Mouse (Mus musculus) forebrain, postnatal 0 days (tissue): ENCODE results near the gene Tsc22d4. TPM values are rescaled to one million over a fixed set of nuclear protein-coding genes. Genes with fewer than 3 reads are reported as not detected.

ENCODE experiments used
- ATAC-seq: fragments of 200-750 bp; cut with Nextera tagmentation; 2 replicates; pipeline ENCODE4 v1.8.0; 2017; ENCODE audit warnings: mild to moderate bottlenecking, moderate library complexity
- DNase-seq: peaks from one replicate; pipeline ENCODE4 v3.0.0-alpha.2; 2015
- H3K27ac ChIP-seq: fragments of 300-500 bp; sonication (generic); 2 replicates; pipeline ENCODE4 v1.5.1; 2014; ENCODE audit warnings: low read depth, mild to moderate bottlenecking, antibody characterized with exemption, low read length, moderate library complexity, mixed read lengths
- H3K27me3 ChIP-seq: fragments of 300-500 bp; sonication (generic); 2 replicates; pipeline ENCODE4 v1.6.1; 2014; ENCODE audit warnings: mild to moderate bottlenecking, low read length, mixed read lengths; ENCODE audit not compliant: insufficient read depth
- H3K36me3 ChIP-seq: fragments of 300-500 bp; sonication (generic); 2 replicates; pipeline ENCODE4 v1.6.1; 2014; ENCODE audit warnings: mild to moderate bottlenecking, moderate library complexity; ENCODE audit not compliant: insufficient read depth
- H3K4me1 ChIP-seq: fragments of 300-500 bp; sonication (generic); 2 replicates; pipeline ENCODE4 v1.6.1; 2014; ENCODE audit warnings: antibody characterized with exemption; ENCODE audit not compliant: insufficient read depth
- H3K4me2 ChIP-seq: fragments of 300-500 bp; sonication (generic); 2 replicates; pipeline ENCODE4 v1.6.1; 2014; ENCODE audit warnings: low read depth, mild to moderate bottlenecking, moderate library complexity
- H3K4me3 ChIP-seq: fragments of 300-500 bp; sonication (generic); 2 replicates; pipeline ENCODE4 v1.5.1; 2014; ENCODE audit warnings: low read depth, low read length, mixed read lengths
- H3K9ac ChIP-seq: fragments of 300-500 bp; sonication (generic); 2 replicates; pipeline ENCODE4 v1.6.1; 2014; ENCODE audit warnings: mild to moderate bottlenecking
- H3K9me3 ChIP-seq: fragments of 300-500 bp; sonication (generic); 2 replicates; pipeline ENCODE4 v1.6.1; 2016; ENCODE audit warnings: low read length
- CTCF ChIP-seq: sonication (generic); IDR thresholded peaks from 2 replicates; pipeline ENCODE4 v1.5.1; 2016; ENCODE audit warnings: antibody characterized with exemption, control low read depth, low read depth
- WGBS: fragments of 180-500 bp; shearing (Covaris S2); extraction: QIAGEN DNeasy Blood & Tissue Kit; methylation state at CpG from one replicate; pipeline ENCODE4 v1.1.7; 2014; 5-methylcytosine and 5-hydroxymethylcytosine counted together
- polyA plus RNA-seq: library from polyadenylated mRNA; unstranded; fragments of >200 nt; fragmentation: Nextera tagmentation; extraction: Ambion mirVana; gene quantifications from 2 replicates; pipeline ENCODE4 v1.2.1, GENCODE M21; 2015
- total RNA-seq: library from RNA; depleted of rRNA; stranded (reverse); fragments of >200 nt; gene quantifications from 2 replicates; pipeline ENCODE4 v1.2.3, GENCODE M21; 2014

Gene Tsc22d4
- total and polyA plus RNA-seq, 2 experiments from 2014 or later: 120 to 134 TPM

DNA sequence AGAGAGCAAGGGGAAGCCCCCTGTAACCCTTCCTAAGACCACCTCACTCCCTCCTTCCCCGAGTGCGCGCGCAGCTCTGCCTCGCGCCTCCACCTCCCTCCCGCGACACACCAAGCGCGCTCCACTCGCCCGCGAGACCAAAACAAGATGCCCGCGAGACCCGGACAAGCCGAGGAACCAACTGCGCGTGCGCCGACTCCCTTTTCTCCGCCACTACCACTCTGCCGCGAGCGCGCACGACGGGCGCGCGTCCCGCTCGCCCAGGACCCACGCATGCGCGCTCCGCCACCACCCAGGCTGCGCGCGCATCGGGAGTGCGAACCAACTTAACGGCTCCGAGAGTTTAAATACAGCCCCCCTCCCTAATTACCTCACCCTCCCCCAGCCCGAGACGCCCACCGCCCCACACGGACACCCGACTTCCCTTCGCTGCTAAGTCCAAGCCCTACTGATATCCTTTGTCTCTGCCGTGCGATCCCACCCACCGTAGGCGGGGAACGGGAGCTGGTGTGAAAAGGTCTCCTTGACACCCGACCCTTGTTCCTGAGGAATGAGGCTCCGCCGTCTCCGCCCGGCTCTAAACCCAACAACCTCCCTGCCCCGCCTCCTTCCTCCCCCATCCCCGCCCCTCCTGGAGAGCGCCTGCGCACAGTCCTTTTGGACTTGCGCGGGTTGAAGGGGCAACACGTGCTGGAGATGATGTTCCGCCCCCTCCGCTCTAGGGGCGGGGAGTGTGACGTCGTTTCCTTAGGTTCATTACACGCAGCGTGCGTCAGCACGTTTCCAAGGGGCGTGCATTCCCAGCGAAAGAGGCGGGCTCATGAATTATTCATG is 40.8 kb downstream of the Tsc22d4 start:
- H3K27me3 ChIP-seq: no peaks in the 10 kb centered on the region
- H3K4me3 ChIP-seq: peak overlapping the region; percentile 68
- H3K9me3 ChIP-seq: no peaks in the 10 kb centered on the region
- peaks cover 27% of the 10 kb centered on the region for H3K4me1 ChIP-seq
- ATAC-seq: peak; percentile 90
- H3K27ac ChIP-seq: peak overlapping the region; percentile 97
- under 1% methylated on average over 79 of the region's 79 CpGs for WGBS
- TF ChIP-seq CTCF: no peak
- peak overlapping the region; percentile 69 for H3K4me2 ChIP-seq
- DNase-seq: peak; percentile 100
- H3K9ac ChIP-seq: peak overlapping the region; percentile 88
- peaks cover 34% of the 10 kb centered on the region for H3K36me3 ChIP-seq

- peak within 1 kb of the TSS; percentile 65 for H3K9ac ChIP-seq
- no peaks in the 10 kb centered on the region for H3K9me3 ChIP-seq
- H3K27ac ChIP-seq: peak within 1 kb of the TSS; percentile 97
- peaks cover 27% of the 10 kb centered on the region for H3K4me1 ChIP-seq
- peak within 1 kb of the TSS; percentile 68 for H3K4me3 ChIP-seq
- peak; percentile 94 for TF ChIP-seq CTCF
- WGBS: under 1% methylated on average over 48 of the region's 48 CpGs
- no peaks in the 10 kb centered on the region for H3K27me3 ChIP-seq
- DNase-seq: peak; percentile 99
- peak within 1 kb of the TSS; percentile 69 for H3K4me2 ChIP-seq
- ATAC-seq: peak; percentile 79
- H3K36me3 ChIP-seq: peaks cover 24% of the 10 kb centered on the region
Observed at GRCm38 (mm10) chr5:137787151-137787928, 41.8 kb downstream of the Tsc22d4 start, which contains the start of the genes Mepce and Zcwpw1. TSS of gene Mepce (minus strand) at chr5:137787655. TSS of gene Zcwpw1 (plus strand) at chr5:137787798.

GRCm38 (mm10) chr5:137788171-137788570 is 42.6 kb downstream of the Tsc22d4 start:
- peaks cover 15% of the 10 kb centered on the region for H3K36me3 ChIP-seq
- H3K9ac ChIP-seq: no peak overlapping the region
- H3K27ac ChIP-seq: no peak overlapping the region
- peak overlapping the region; percentile 69 for H3K4me2 ChIP-seq
- H3K4me1 ChIP-seq: peaks cover 21% of the 10 kb centered on the region
- DNase-seq (no peak), ATAC-seq (no peak)
- TF ChIP-seq CTCF: no peak
- no peaks in the 10 kb centered on the region for H3K9me3 ChIP-seq
- WGBS: 75% methylated on average over 24 of the region's 24 CpGs
- H3K4me3 ChIP-seq: peak overlapping the region; percentile 68
- no peaks in the 10 kb centered on the region for H3K27me3 ChIP-seq

GRCm38 (mm10) chr5:137788946-137789531 is 43.5 kb downstream of the Tsc22d4 start:
- Histone ChIP-seq H3K9ac (no peak overlapping the region), H3K4me2 (no peak overlapping the region), H3K9me3 (no peaks in the 10 kb centered on the region), H3K27me3 (no peaks in the 10 kb centered on the region), H3K4me1 (peaks cover 13% of the 10 kb centered on the region), H3K4me3 (no peak overlapping the region), H3K27ac (no peak overlapping the region), H3K36me3 (peaks cover 9% of the 10 kb centered on the region; the same call in 1 of the 2 replicates)
- 0 out of 2 replicates have a peak, but pooled peaks have one; percentile 12 for TF ChIP-seq CTCF
- DNase-seq (no peak), ATAC-seq (no peak)
- 96% methylated on average over 2 of the region's 2 CpGs for WGBS

GRCm38 (mm10) chr5:137791553-137791952 is 46.0 kb downstream of the Tsc22d4 start:
- TF ChIP-seq CTCF: peak; percentile 33; the same call in 1 of the 2 replicates
- ATAC-seq: no peak
- H3K4me1 ChIP-seq: no peaks in the 10 kb centered on the region
- DNase-seq: no peak
- H3K4me3 ChIP-seq: no peak overlapping the region
- no peak overlapping the region for H3K9ac ChIP-seq
- no peak overlapping the region for H3K4me2 ChIP-seq
- H3K27me3 ChIP-seq: no peaks in the 10 kb centered on the region
- no peaks in the 10 kb centered on the region for H3K36me3 ChIP-seq
- H3K9me3 ChIP-seq: no peaks in the 10 kb centered on the region
- no peak overlapping the region for H3K27ac ChIP-seq

DNA sequence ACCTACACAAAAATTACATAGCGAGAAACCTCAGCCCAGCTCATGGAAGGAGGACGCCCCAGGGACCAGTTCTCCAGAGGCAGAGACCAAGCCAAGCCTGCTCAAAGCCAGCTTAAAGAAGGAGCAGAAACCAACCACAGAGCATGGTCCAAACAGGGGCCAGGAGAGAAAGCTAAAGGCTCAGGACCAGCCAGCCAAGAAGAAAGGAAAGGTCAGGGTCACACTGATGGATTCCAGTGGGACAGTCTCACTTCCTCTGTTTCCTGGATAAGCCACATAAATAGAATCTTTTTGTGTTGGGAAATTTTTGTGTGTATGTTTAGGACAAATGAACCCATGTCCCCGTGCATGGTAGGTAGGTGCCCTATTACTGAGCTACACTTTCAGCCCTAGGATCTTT is 51.1 kb downstream of the Tsc22d4 start:
- DNase-seq (no peak), ATAC-seq (no peak)
- no peak for TF ChIP-seq CTCF
- H3K9me3 ChIP-seq: no peaks in the 10 kb centered on the region
- H3K27me3 ChIP-seq: no peaks in the 10 kb centered on the region
- H3K4me1 ChIP-seq: no peaks in the 10 kb centered on the region
- H3K36me3 ChIP-seq: no peaks in the 10 kb centered on the region
- H3K27ac ChIP-seq: no peak overlapping the region
- no peak overlapping the region for H3K9ac ChIP-seq
- 86% methylated on average over 3 of the region's 3 CpGs for WGBS
- H3K4me3 ChIP-seq: no peak overlapping the region
- no peak overlapping the region for H3K4me2 ChIP-seq
